Mouse (Mus musculus): Measurements from ENCODE around the gene Lsm10.

- TF ChIP-seq TAL1 (conservative IDR thresholded peaks at IDR 0.05; ENCODE audit: low read depth, low read length), result no peak
- no peak for TF ChIP-seq GATA1 (IDR thresholded peaks at IDR 0.05; ENCODE audit: borderline replicate concordance, low read length)
- TF ChIP-seq CTCF (IDR thresholded peaks at IDR 0.05; ENCODE audit: low read depth, low read length), result no peak
- TF ChIP-seq GATA2 (IDR thresholded peaks at IDR 0.05; ENCODE audit: borderline replicate concordance, low read depth, low read length), result no peak
- no peak for TF ChIP-seq POLR2AphosphoS5 (IDR thresholded peaks at IDR 0.05; ENCODE audit: insufficient replicate concordance, low read depth, low read length)
Measured at GRCm38 (mm10) chr4:126081601-126082000, 14.8 kb upstream of the Lsm10 start.
